Mouse (Mus musculus): Measurements from ENCODE around the gene Mrps35.

The Mrps35 gene

GRCm38 (mm10) chr6:147088517-147088916, 46.0 kb downstream of the Mrps35 start:
- DNase-seq (ENCODE audit: low read depth, low spot score) = no peak

- no peak for DNase-seq (ENCODE audit: low read depth, low spot score)
These were observed 47.6 kb downstream of the Mrps35 start for GRCm38 (mm10) chr6:147090191-147090590.

- DNase-seq (ENCODE audit: low read depth, low spot score) = no peak
These were observed 48.9 kb downstream of the Mrps35 start, which contains the start of gene Klhl42 for GRCm38 (mm10) chr6:147091136-147092120. Gene Klhl42 (plus strand): TSS chr6:147091379.

GRCm38 (mm10) chr6:147092136-147092535, 49.6 kb downstream of the Mrps35 start:
- no peak for DNase-seq (ENCODE audit: low read depth, low spot score)

- no peak for DNase-seq (ENCODE audit: low read depth, low spot score)
These were observed 52.2 kb downstream of the Mrps35 start for GRCm38 (mm10) chr6:147094771-147095170.

- DNase-seq (ENCODE audit: low read depth, low spot score) = no peak
These were observed 53.5 kb downstream of the Mrps35 start for GRCm38 (mm10) chr6:147096109-147096508.

- no peak for DNase-seq (ENCODE audit: low read depth, low spot score)
These were observed 54.4 kb downstream of the Mrps35 start for GRCm38 (mm10) chr6:147096934-147097333.

GRCm38 (mm10) chr6:147097346-147097929, 54.9 kb downstream of the Mrps35 start:
- no peak for DNase-seq (ENCODE audit: low read depth, low spot score)

- DNase-seq (ENCODE audit: low read depth, low spot score) = no peak
These were observed 57.1 kb downstream of the Mrps35 start for GRCm38 (mm10) chr6:147099458-147100277.

- DNase-seq (ENCODE audit: low read depth, low spot score) = no peak
These were observed 59.7 kb downstream of the Mrps35 start for GRCm38 (mm10) chr6:147102293-147102692.

GRCm38 (mm10) chr6:147105529-147105928, 63.0 kb downstream of the Mrps35 start:
- DNase-seq (ENCODE audit: low read depth, low spot score) = no peak

GRCm38 (mm10) chr6:147106716-147107115, 64.2 kb downstream of the Mrps35 start:
- no peak for DNase-seq (ENCODE audit: low read depth, low spot score)

- no peak for DNase-seq (ENCODE audit: low read depth, low spot score)
These were observed 66.7 kb downstream of the Mrps35 start for GRCm38 (mm10) chr6:147109283-147109682.

GRCm38 (mm10) chr6:147116579-147116978, 74.0 kb downstream of the Mrps35 start:
- peak; percentile 20 for DNase-seq (ENCODE audit: low read depth, low spot score)

- no peak for DNase-seq (ENCODE audit: low read depth, low spot score)
These were observed 75.2 kb downstream of the Mrps35 start for GRCm38 (mm10) chr6:147117764-147118163.

- no peak for DNase-seq (ENCODE audit: low read depth, low spot score)
These were observed 75.6 kb downstream of the Mrps35 start for GRCm38 (mm10) chr6:147118190-147118589.

GRCm38 (mm10) chr6:147121320-147121719, 78.8 kb downstream of the Mrps35 start:
- no peak for DNase-seq (ENCODE audit: low read depth, low spot score)

Data from brain, embryonic 18.5 days (tissue).